Mouse (Mus musculus) cerebellum, adult 11 months (tissue): ENCODE results near the gene Dgkg.

Experiments used
- DNase-seq: peaks from one replicate; pipeline ENCODE4 v3.0.0; 2022

The Dgkg gene

GRCm38 (mm10) chr16:22491446-22492166 lies 165.4 kb downstream of the Dgkg start:
- DNase-seq, result peak; percentile 80

GRCm38 (mm10) chr16:22483900-22484299 lies 173.1 kb downstream of the Dgkg start:
- no peak for DNase-seq

GRCm38 (mm10) chr16:22479322-22479721 lies 177.7 kb downstream of the Dgkg start:
- no peak for DNase-seq

DNA sequence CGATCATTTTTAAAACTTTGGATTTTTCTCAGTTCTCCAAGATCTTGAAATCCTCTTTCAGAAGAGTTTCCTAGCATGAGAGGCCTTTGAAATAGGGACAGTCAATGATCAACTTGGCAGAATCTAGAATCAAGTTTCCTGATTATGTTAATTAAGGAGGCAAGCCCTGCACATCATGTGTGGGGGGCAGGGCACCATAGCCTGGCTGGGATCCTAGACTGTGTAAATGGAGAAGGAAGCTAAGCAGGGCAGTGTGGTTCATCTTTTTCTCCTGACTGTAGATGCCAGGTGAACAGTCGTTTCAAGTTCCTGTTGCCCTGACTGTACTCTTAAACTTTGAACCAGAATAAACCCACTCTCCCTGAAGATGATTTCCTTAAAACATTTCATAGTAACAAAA lies 185.3 kb downstream of the Dgkg start:
- DNase-seq, result no peak

DNA sequence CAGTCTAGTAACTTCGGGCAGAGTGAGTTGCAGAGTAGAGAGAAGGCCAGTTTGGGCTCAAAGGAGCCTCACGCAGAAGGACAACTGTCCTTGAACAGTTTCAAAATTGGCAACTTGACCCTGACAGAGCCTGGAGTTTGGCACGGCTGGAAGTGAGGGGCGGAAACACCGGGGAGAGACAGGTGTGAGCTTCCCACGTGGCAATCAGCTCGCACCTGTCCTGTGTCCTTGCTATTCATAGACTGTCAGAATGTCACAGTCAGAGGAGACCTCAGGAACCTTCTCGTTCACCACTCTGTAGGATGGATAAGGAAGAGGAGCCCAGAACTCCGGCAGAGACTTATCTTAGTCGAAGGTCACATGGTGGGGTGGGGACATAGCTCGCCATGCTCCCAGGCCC lies 187.6 kb downstream of the Dgkg start:
- no peak for DNase-seq

DNA sequence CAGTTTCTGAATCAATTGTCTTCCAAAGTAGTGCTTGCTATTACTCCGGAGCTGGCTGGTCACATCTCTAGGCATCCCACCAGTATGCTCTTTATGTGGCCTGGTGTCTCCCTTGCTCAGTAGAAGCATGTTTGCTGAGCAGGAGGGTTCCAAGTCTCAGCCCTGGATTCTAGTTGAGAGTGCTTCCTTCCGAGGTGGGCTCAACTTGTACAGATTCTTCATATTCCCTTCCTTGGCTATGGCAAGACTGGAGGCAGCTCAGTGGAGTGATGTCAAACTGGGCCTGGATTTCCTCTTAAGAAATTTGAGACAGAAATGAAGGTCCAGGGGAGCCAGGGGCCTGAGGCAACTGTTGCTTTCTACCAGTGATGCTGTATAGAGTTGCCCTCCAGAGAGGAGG lies 189.9 kb downstream of the Dgkg start:
- DNase-seq, result no peak

- DNase-seq, result no peak
Measured at GRCm38 (mm10) chr16:22466381-22466780, 190.6 kb downstream of the Dgkg start.

- DNase-seq, result no peak
Measured at GRCm38 (mm10) chr16:22462220-22462619, 194.8 kb downstream of the Dgkg start.

GRCm38 (mm10) chr16:22461728-22462127 lies 195.3 kb downstream of the Dgkg start:
- DNase-seq, result no peak

GRCm38 (mm10) chr16:22460960-22461359 lies 196.1 kb downstream of the Dgkg start:
- DNase-seq, result no peak

DNA sequence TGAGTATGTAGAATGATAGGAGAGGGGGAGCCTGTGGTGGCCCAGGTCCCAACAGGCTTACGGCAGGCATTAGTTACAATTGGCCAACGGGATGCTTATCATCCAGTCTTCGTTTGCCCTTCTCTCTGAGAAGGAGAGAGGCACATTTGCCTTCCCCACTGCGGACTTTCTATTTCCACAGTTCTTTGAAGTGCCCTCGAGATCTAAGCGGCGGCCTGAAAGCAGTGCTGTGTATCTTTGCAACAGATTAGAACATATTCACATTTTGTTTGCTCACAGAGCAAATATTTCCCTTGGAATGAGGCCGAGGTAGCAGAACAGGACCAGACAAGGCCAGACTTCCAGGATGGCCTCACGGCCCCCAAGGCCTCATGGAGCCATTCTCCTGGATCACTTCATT lies 204.9 kb downstream of the Dgkg start:
- no peak for DNase-seq

- DNase-seq, result no peak
Measured at GRCm38 (mm10) chr16:22448093-22448492, 208.9 kb downstream of the Dgkg start.

GRCm38 (mm10) chr16:22444786-22445185 lies 212.2 kb downstream of the Dgkg start:
- DNase-seq, result no peak

- DNase-seq, result no peak
Measured at GRCm38 (mm10) chr16:22442202-22442601, 214.8 kb downstream of the Dgkg start.

DNA sequence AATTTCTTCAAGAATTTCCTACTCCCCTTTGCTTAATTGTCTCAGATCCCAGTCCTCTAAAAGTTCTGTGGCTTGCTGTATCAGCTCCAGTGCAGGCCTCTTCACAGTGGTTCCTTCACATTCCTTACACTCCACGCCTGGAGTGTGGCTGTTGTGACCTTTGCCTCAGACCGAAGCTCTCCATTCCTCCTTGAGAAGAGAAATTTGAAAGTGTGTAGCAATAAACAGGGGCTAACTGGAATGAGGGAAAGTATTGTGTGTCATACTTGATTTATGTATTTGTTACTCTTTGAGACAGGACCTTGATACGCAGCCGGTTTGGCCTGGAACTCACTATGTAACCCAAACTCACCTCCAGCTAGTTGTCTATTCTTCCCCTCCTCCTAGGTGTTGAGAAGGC lies 215.7 kb downstream of the Dgkg start:
- DNase-seq, result no peak

DNA sequence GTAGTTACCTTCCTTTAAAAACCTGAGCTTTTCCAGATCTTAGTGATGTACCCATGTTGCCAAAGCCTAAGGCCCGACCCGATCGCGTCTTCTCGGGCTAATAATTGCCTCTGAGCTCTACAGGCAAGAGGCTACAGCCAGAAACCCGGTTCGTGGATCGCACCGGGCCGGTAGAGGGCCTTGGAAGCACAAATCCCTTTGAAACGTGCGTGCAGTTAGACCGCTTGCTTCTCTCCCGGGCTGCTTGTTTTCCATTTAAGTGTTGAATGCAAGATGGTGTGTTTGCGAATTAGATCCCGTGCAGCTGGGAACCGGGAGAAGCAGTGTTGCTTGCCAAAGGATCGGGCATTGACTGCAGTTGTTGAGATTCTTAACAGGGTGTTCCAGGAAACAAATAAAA lies 216.8 kb downstream of the Dgkg start:
- DNase-seq, result peak; percentile 47

GRCm38 (mm10) chr16:22439499-22440177 lies 217.4 kb downstream of the Dgkg start, which contains the start of gene Etv5:
Gene Etv5, minus strand, starts transcription at chr16:22439719.
- peak; percentile 100 for DNase-seq

DNA sequence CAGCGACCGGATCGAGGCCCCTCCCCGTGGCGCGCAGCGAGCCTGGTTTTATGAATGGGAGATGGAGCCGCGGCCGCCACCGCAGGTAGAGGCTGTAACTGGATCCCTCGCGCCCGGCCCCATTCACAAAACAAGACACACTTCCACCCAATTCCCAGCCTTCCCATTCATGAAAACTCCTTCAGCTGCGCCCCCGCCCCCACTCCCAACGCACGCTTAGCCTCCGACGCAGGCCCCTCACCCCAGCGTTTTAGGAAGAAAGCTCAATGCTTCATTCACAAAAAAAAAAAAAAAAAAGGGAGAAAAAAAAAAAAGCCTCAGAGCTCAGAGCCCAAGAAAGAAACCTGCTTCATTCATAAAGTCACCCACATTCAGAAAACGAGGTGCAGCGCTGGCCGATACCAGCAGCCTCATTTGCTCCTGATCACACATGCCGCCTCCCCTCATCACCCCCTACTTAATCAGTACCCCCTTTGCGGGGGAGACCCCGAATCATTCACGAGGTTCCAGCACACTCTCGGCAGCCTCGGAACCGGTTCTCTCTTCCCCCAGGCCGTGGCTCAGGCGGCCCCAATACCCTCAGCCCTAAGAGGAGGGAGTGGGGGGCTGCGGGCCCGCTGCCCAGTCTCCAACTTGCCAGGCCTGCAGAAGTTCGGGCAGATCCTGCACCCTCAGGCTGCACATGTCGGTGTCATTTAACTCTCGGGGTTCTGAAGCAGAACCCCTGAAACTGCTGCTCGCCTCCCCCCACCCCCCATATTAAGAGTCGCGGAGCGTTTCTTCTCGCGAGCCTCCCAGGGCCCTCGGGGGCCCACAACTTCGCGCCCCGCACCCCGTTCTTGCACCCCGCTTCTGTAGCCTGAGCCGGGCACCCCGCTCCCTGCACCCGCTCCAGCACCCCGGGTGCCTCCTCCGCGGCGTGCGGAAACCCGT lies 218.3 kb downstream of the Dgkg start:
- DNase-seq, result peak; percentile 71

DNA sequence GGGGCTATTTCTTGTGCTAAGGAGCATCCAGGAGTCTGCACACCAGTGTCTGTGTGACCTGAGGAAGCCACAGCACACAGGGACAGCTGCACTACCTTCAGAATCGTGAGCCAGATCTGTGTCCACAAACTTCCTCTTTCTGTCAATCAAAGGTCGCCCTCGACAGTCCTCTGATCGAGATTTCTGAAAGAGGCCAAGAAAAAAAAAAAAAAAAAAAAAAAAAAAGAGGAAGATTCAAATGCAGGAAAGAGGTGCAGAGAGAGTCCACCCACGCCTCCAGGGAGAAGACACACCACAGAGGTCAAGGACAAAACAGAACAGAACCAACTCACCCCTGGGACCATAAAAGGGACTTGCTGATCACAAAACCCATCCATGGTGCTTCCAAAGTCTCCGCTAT lies 220.9 kb downstream of the Dgkg start:
- DNase-seq, result no peak

DNA sequence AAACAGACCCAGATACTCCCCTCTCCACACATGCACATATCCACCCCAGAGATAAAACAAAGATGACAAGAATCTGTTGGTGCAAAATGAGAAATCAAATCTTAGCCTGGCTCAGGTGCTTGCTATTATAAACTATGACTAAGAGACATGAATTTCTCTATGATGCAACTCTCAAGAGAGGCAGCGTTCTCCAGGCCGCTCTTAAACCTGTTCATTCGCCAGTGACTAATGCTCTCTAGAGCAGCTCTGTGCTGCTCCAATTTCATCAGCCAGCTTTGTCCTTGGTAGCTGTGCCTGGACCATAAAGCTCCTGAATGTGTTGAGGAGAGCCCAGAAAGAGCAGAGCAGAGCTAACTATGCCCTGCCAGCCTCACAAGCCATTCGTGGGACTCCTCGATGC lies 222.5 kb downstream of the Dgkg start:
- no peak for DNase-seq

GRCm38 (mm10) chr16:22433944-22434343 lies 223.1 kb downstream of the Dgkg start:
- DNase-seq, result no peak

- no peak for DNase-seq
Measured at GRCm38 (mm10) chr16:22431773-22432172, 225.2 kb downstream of the Dgkg start.

DNA sequence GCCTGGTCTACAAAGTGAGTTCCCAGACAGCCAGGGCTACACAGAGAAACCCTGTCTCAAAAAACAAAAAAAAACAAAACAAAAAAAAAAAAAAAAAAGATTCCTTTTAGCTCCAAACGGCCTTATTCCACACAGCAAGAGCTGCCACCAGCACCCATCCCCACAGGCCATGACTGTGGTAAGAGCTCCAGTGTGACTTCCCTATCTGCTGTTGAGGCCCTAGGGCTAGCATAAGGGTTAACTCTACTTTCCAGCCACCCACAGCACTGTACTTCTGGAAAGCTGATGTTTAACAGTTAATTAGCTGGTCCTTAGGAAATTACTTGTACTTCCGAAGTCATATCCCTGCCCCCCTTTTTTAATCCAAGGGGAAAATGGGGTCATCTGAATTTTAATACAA lies 225.7 kb downstream of the Dgkg start:
- DNase-seq, result no peak
